Mouse (Mus musculus) heart, embryonic 14.5 days (tissue): ENCODE data around the gene Ttc3. TPM values are rescaled to one million over a fixed set of nuclear protein-coding genes. Genes with fewer than 3 reads are reported as not detected.
"Not testable (repeated sequence)": the region's sequence is repeated elsewhere in the genome, so short reads cannot be mapped to it uniquely, and the experiment has no call there.

Source experiments
- ATAC-seq: fragments of 200-750 bp; cut with Nextera tagmentation; 2 replicates; pipeline ENCODE4 v1.8.0; 2017; ENCODE audit warnings: low read depth, moderate TSS enrichment; ENCODE audit not compliant: insufficient number of reproducible peaks, insufficient read depth, low FRiP score
- H3K27ac ChIP-seq, 2 experiments: fragments of 200-500 bp in 1 of 2; fragments of 300-500 bp in 1 of 2; sonication (generic) in 1 of 2; replicated peaks in 1 of 2; 2 replicates each; pipeline ENCODE4 v1.5.1; 2012 to 2014; ENCODE audit warnings: low read depth in 2 of 2, low read length in 2 of 2, control low read depth in 1 of 2, mild to moderate bottlenecking in 1 of 2, mixed read lengths in 1 of 2; ENCODE audit not compliant: control insufficient read depth in 1 of 2, insufficient read depth in 1 of 2
- H3K27me3 ChIP-seq: fragments of 300-500 bp; sonication (generic); 2 replicates; pipeline ENCODE4 v1.6.1; 2014; ENCODE audit warnings: mild to moderate bottlenecking, low read length, control low read depth; ENCODE audit not compliant: control insufficient read depth, insufficient read depth
- H3K36me3 ChIP-seq: fragments of 300-500 bp; sonication (generic); 2 replicates; pipeline ENCODE4 v1.6.1; 2014; ENCODE audit warnings: mild to moderate bottlenecking, control low read depth, low read length, mixed read lengths; ENCODE audit not compliant: control insufficient read depth, insufficient read depth
- H3K4me1 ChIP-seq, 2 experiments: fragments of 200-500 bp in 1 of 2; fragments of 300-500 bp in 1 of 2; sonication (generic) in 1 of 2; 2 replicates each; pipeline ENCODE4 v1.6.1; 2012 to 2014; ENCODE audit warnings: low read length in 2 of 2, control low read depth in 1 of 2, mixed read lengths in 1 of 2; ENCODE audit not compliant: control insufficient read depth in 2 of 2, insufficient read depth in 2 of 2
- H3K4me2 ChIP-seq: fragments of 300-500 bp; sonication (generic); 2 replicates; pipeline ENCODE4 v1.6.1; 2014; ENCODE audit warnings: mild to moderate bottlenecking, low read length
- H3K4me3 ChIP-seq, 2 experiments: fragments of 200-500 bp in 1 of 2; fragments of 300-500 bp in 1 of 2; sonication (generic) in 1 of 2; 2 replicates each; pipeline ENCODE4 v1.5.1; 2012 to 2014; ENCODE audit warnings: low read length in 2 of 2, mild to moderate bottlenecking in 2 of 2, control low read depth in 1 of 2, low read depth in 1 of 2, moderate library complexity in 1 of 2; ENCODE audit not compliant: control insufficient read depth in 1 of 2, insufficient read depth in 1 of 2
- H3K9ac ChIP-seq: fragments of 300-500 bp; sonication (generic); 2 replicates; pipeline ENCODE4 v1.6.1; 2014; ENCODE audit warnings: mild to moderate bottlenecking, low read length
- H3K9me3 ChIP-seq: fragments of 300-500 bp; sonication (generic); 2 replicates; pipeline ENCODE4 v1.6.1; 2016; ENCODE audit warnings: low read length, control low read depth; ENCODE audit not compliant: control insufficient read depth
- WGBS: fragments of 180-500 bp; shearing (Covaris S2); extraction: QIAGEN DNeasy Blood & Tissue Kit; methylation state at CpG from one replicate; pipeline ENCODE4 v1.1.7; 2014; 5-methylcytosine and 5-hydroxymethylcytosine counted together
- polyA plus RNA-seq: library from polyadenylated mRNA; unstranded; fragments of >200 nt; fragmentation: Nextera tagmentation; extraction: Ambion mirVana; gene quantifications from 2 replicates; pipeline ENCODE4 v1.2.1, GENCODE M21; 2014

The Ttc3 gene
- polyA plus RNA-seq, 1 experiment from 2014 or later: 200 TPM

GRCm38 (mm10) chr16:94465900-94466299, 95.5 kb downstream of the Ttc3 start:
- H3K9me3 ChIP-seq: no peaks in the 10 kb centered on the region
- H3K27ac ChIP-seq: no peak overlapping the region
- peaks cover 98% of the 10 kb centered on the region for H3K36me3 ChIP-seq
- H3K4me1 ChIP-seq: no peaks in the 10 kb centered on the region
- no peak for ATAC-seq
- WGBS: 77% methylated on average over 4 of the region's 4 CpGs
- H3K4me3 ChIP-seq: no peak overlapping the region
- H3K27me3 ChIP-seq: no peaks in the 10 kb centered on the region
- H3K9ac ChIP-seq: no peak overlapping the region
- H3K4me2 ChIP-seq: no peak overlapping the region

- peaks cover 98% of the 10 kb centered on the region for H3K36me3 ChIP-seq
- H3K9me3 ChIP-seq, H3K27me3 ChIP-seq, H3K9ac ChIP-seq, H3K27ac ChIP-seq, ATAC-seq, H3K4me1 ChIP-seq, H3K4me3 ChIP-seq, H3K4me2 ChIP-seq: not testable (repeated sequence)
- 96% methylated on average over 7 of the region's 7 CpGs for WGBS
Observed at GRCm38 (mm10) chr16:94466317-94466716, 95.9 kb downstream of the Ttc3 start.

DNA sequence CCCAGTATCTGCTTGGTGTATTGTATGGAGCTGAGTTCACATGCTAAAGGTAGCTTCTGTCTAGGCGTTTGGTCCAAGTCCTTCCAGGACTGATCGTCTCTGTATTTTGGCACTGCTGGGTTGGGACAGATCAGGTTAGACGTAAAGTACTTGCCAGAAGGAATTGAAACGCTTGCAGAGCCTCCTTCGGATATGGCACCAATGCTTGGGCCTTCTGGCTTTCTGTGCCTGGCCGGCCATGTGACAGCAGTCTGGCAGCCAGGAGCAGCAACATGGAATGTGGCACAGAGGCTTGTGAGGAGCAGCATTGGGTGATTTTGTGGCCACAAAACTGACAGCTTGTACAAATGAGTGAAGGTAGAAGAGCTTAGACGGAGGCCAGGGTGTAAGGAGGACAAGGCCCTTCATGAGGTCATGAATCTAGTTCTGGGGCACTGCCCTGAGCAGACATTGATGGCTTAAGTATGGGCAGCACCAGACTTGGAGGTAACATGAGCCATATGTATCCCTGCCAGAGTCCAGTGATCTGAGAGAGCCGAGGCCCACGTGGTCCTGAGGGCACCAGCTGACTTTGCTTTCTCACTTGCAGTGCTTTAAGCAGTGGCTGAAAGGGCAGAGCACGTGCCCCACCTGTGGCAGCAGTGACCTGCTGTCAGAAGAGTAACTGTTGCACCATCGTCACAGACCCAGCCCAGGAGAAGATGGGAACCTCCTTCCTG, 97.1 kb downstream of the Ttc3 start:
- H3K27me3 ChIP-seq: no peaks in the 10 kb centered on the region
- H3K4me1 ChIP-seq: peaks cover 3 to 10% of the 10 kb centered on the region in 2 experiments; a peak in 3 of 4 replicates
- no peaks in the 10 kb centered on the region for H3K9me3 ChIP-seq
- H3K4me3 ChIP-seq: no peak overlapping the region
- peaks cover 90% of the 10 kb centered on the region for H3K36me3 ChIP-seq
- H3K9ac ChIP-seq: no peak overlapping the region
- H3K27ac ChIP-seq: no peak overlapping the region
- WGBS: 82% methylated on average over 11 of the region's 11 CpGs
- no peak for ATAC-seq
- H3K4me2 ChIP-seq: no peak overlapping the region

- Histone ChIP-seq H3K4me3 (no peak overlapping the region), H3K4me1 (peaks cover 5 to 17% of the 10 kb centered on the region in 2 experiments; a peak in 3 of 4 replicates), H3K9me3 (no peaks in the 10 kb centered on the region), H3K9ac (no peak overlapping the region), H3K36me3 (peaks cover 81% of the 10 kb centered on the region), H3K27ac (no peak overlapping the region), H3K4me2 (no peak overlapping the region), H3K27me3 (no peaks in the 10 kb centered on the region)
- ATAC-seq: no peak
- WGBS: 98% methylated on average over 2 of the region's 2 CpGs
Observed at GRCm38 (mm10) chr16:94468391-94468790, 98.0 kb downstream of the Ttc3 start.

- no peak overlapping the region for H3K4me3 ChIP-seq
- ATAC-seq: peak; percentile 55; the same call in 1 of the 2 replicates
- H3K27me3 ChIP-seq: no peaks in the 10 kb centered on the region
- H3K4me1 ChIP-seq: peaks cover 5 to 17% of the 10 kb centered on the region in 2 experiments; a peak in 3 of 4 replicates
- H3K27ac ChIP-seq: peak overlapping the region; percentile 58 to 84
- 47% methylated on average over 8 of the region's 8 CpGs for WGBS
- peaks cover 43% of the 10 kb centered on the region for H3K36me3 ChIP-seq
- H3K4me2 ChIP-seq: no peak overlapping the region
- peak overlapping the region; percentile 34; the same call in 1 of the 2 replicates for H3K9ac ChIP-seq
- H3K9me3 ChIP-seq: no peaks in the 10 kb centered on the region
Observed at GRCm38 (mm10) chr16:94472515-94472951, 102.1 kb downstream of the Ttc3 start.

GRCm38 (mm10) chr16:94473086-94473822, 102.8 kb downstream of the Ttc3 start:
- peaks cover 5 to 17% of the 10 kb centered on the region in 2 experiments; a peak in 3 of 4 replicates for H3K4me1 ChIP-seq
- 0 out of 2 replicates have a peak, but pooled peaks have one; percentile 20 for ATAC-seq
- WGBS: 76% methylated on average over 11 of the region's 11 CpGs
- no peak overlapping the region for H3K4me3 ChIP-seq
- H3K27ac ChIP-seq: peak overlapping the region; percentile 58 to 84
- no peaks in the 10 kb centered on the region for H3K27me3 ChIP-seq
- no peak overlapping the region for H3K9ac ChIP-seq
- no peak overlapping the region for H3K4me2 ChIP-seq
- no peaks in the 10 kb centered on the region for H3K9me3 ChIP-seq
- peaks cover 40% of the 10 kb centered on the region for H3K36me3 ChIP-seq

DNA sequence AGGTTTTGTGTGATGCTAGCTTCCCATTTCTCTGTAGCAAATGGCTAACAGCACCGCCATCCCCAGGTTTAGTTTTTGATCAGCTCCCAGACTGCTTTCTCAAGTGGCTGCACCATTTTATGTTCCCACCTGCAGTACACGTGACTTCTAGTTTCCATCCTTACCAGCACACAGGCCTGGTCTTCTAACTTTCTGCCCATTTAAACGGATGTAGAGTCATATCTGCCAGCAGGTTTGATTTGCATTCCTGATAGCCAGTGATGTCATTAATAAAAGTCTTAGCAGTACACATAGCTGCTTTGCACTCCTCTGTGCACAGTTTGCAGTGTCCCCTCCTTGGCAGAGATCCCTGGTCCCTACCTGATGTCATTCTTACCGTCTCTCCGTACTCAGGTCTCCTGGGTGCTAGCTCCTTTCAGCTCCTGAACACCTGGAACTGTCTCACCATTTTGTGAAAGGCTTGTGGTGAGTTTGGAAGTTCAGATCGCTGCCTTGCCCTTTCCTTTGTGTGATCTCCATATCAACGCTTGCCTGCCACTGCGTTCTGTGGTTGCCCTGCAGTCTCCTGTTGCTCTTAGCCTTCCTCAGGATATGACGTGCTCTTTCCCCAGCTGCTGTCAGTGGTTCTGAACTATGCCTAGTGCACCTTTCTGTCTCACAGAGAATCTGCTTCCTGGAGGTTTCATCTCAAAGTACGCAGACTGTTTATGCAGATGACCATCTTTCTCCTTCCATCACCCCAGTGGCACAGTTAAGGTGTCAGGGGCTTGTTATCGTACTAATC, 114.5 kb downstream of the Ttc3 start:
- Histone ChIP-seq H3K9me3 (no peaks in the 10 kb centered on the region), H3K27ac (no peak overlapping the region), H3K27me3 (no peaks in the 10 kb centered on the region), H3K4me2 (no peak overlapping the region), H3K9ac (no peak overlapping the region), H3K4me3 (no peak overlapping the region), H3K4me1 (0 out of 4 replicates have a peak, but pooled peaks cover 0 to 2% of the 10 kb centered on the region in 2 experiments), H3K36me3 (no peaks in the 10 kb centered on the region)
- ATAC-seq: no peak
- 70% methylated on average over 11 of the region's 11 CpGs for WGBS
